Mouse (Mus musculus): ENCODE results near the gene Btbd19. TPM values are rescaled to one million over a fixed set of nuclear protein-coding genes. Genes with fewer than 3 reads are reported as not detected.

Btbd19 gene
- total and polyA plus RNA-seq, 3 experiments = 12.8 to 34.6 (median 20.0) TPM

DNA sequence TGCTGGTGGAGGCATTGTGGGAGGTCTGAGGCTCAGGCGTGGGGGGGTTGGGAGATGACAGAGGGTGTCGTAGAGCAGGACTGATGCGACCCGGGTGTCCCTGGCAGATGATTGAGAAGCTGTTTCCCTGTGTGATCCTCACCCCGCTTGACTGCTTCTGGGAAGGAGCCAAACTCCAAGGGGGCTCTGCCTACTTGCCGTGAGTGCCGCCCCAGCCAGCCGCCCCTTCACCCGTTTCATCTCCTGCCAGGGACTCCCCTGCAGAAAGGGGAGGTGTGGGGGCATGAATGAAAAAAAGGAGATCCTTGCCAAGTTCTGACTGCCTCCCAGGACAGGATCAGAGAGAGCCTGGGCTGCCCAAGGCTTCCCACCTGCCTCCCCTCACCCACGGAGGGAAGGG, 20.4 kb downstream of the Btbd19 start:
- H3K27me3 ChIP-seq (ENCODE audit: insufficient read depth, low read length) = peaks cover 76% of the 10 kb centered on the region
- H3K36me3 ChIP-seq (replicated peaks) = no peaks in the 10 kb centered on the region
- peaks cover 11% of the 10 kb centered on the region for H3K4me1 ChIP-seq (ENCODE audit: insufficient read depth, low read depth, low read length)
- no peaks in the 10 kb centered on the region for H3K9me3 ChIP-seq (replicated peaks)
- no peak for DNase-seq (ENCODE audit: low spot score)
- TF ChIP-seq GATA1 (IDR thresholded peaks at IDR 0.05; ENCODE audit: borderline replicate concordance, low read length) (no peak), CTCF (IDR thresholded peaks at IDR 0.05; ENCODE audit: low read depth, low read length) (no peak), TAL1 (conservative IDR thresholded peaks at IDR 0.05; ENCODE audit: low read depth, low read length) (no peak), GATA2 (IDR thresholded peaks at IDR 0.05; ENCODE audit: borderline replicate concordance, low read depth, low read length) (no peak), POLR2AphosphoS5 (IDR thresholded peaks at IDR 0.05; ENCODE audit: insufficient replicate concordance, low read depth, low read length) (no peak)
- ATAC-seq (ENCODE audit: extremely low read depth, insufficient number of reproducible peaks, low FRiP score, poor library complexity, severe bottlenecking) = no peak
- H3K4me3 ChIP-seq (ENCODE audit: low read depth, low read length) = no peak overlapping the region

DNA sequence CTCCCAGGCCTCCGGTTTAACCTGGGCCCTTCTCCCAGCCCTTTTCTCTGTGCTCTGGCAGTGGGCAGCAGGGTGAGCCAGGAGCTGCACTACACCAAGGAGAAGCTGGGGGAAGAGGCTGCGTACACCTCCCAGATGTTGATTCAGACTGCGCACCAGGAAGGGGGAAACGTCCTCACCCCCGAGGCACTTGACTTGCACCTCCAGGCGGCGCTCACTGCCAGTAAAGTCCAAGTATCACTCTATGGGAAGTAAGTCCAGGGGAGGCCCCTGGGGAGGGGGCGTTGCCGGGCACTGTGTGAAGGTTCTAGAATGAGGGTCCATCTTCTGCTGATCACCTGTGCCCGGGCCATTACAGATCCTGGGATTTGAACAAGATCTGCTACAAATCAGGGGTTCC, 20.9 kb downstream of the Btbd19 start:
- Histone ChIP-seq H3K9me3 (replicated peaks) (no peaks in the 10 kb centered on the region), H3K36me3 (replicated peaks) (no peaks in the 10 kb centered on the region), H3K4me3 (ENCODE audit: low read depth, low read length) (no peak overlapping the region), H3K4me1 (ENCODE audit: insufficient read depth, low read depth, low read length) (peaks cover 11% of the 10 kb centered on the region), H3K27me3 (ENCODE audit: insufficient read depth, low read length) (peaks cover 75% of the 10 kb centered on the region)
- no peak for ATAC-seq (ENCODE audit: extremely low read depth, insufficient number of reproducible peaks, low FRiP score, poor library complexity, severe bottlenecking)
- no peak for DNase-seq (ENCODE audit: low spot score)
- TF ChIP-seq GATA2 (IDR thresholded peaks at IDR 0.05; ENCODE audit: borderline replicate concordance, low read depth, low read length) (no peak), CTCF (IDR thresholded peaks at IDR 0.05; ENCODE audit: low read depth, low read length) (no peak), POLR2AphosphoS5 (IDR thresholded peaks at IDR 0.05; ENCODE audit: insufficient replicate concordance, low read depth, low read length) (no peak), TAL1 (conservative IDR thresholded peaks at IDR 0.05; ENCODE audit: low read depth, low read length) (no peak), GATA1 (IDR thresholded peaks at IDR 0.05; ENCODE audit: borderline replicate concordance, low read length) (no peak)

DNA sequence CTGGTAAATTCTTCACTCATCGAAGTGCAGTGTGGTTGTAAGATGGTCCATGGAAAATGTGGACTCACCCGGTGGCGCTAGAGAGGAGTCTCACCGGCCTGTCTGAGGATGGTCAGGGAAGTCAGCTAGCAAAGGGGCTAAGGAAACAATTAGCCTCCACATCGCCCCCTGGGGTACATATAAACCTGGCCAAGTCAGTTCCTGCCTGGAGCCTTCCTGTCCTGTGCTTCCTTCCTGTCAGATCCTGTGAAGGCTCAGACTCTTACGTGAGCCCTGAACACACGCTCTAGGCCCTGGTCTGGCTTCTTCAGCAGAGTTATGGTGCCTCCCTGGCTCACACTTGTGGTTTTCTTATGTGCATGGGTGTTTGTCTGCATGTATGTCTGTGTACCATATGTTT, 24.3 kb downstream of the Btbd19 start:
- DNase-seq (ENCODE audit: low spot score) (no peak), ATAC-seq (ENCODE audit: extremely low read depth, insufficient number of reproducible peaks, low FRiP score, poor library complexity, severe bottlenecking) (no peak)
- Histone ChIP-seq H3K27me3 (ENCODE audit: insufficient read depth, low read length) (peaks cover 71% of the 10 kb centered on the region), H3K4me3 (ENCODE audit: low read depth, low read length) (no peak overlapping the region), H3K9me3 (replicated peaks) (no peaks in the 10 kb centered on the region), H3K4me1 (ENCODE audit: insufficient read depth, low read depth, low read length) (peaks cover 9% of the 10 kb centered on the region), H3K36me3 (replicated peaks) (no peaks in the 10 kb centered on the region)
- TF ChIP-seq GATA1 (IDR thresholded peaks at IDR 0.05; ENCODE audit: borderline replicate concordance, low read length) (no peak), TAL1 (conservative IDR thresholded peaks at IDR 0.05; ENCODE audit: low read depth, low read length) (no peak), POLR2AphosphoS5 (IDR thresholded peaks at IDR 0.05; ENCODE audit: insufficient replicate concordance, low read depth, low read length) (no peak), CTCF (IDR thresholded peaks at IDR 0.05; ENCODE audit: low read depth, low read length) (no peak), GATA2 (IDR thresholded peaks at IDR 0.05; ENCODE audit: borderline replicate concordance, low read depth, low read length) (no peak)

DNA sequence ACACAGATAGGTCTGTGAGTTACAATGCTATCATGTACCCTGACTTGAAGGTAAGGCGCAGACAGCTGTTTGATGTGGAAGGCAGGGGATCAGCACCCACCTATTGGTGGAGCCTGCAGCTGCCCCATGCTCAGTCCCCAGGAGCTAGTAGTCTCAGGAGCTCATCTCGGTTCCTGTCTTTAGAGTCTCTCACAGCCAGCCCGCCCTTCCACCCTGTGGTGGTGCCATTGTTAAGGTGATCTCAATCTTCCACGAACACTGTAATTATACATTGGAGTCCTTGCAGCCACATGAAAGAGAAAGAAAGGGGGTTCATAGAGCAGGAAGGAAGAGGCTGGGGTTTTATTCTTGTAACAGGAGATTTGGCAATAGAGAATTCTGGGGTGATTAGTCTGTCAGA, 25.5 kb downstream of the Btbd19 start:
- H3K27me3 ChIP-seq (ENCODE audit: insufficient read depth, low read length) = peaks cover 72% of the 10 kb centered on the region
- no peaks in the 10 kb centered on the region for H3K36me3 ChIP-seq (replicated peaks)
- no peak for ATAC-seq (ENCODE audit: extremely low read depth, insufficient number of reproducible peaks, low FRiP score, poor library complexity, severe bottlenecking)
- H3K4me1 ChIP-seq (ENCODE audit: insufficient read depth, low read depth, low read length) = peaks cover 14% of the 10 kb centered on the region
- no peak overlapping the region for H3K4me3 ChIP-seq (ENCODE audit: low read depth, low read length)
- no peaks in the 10 kb centered on the region for H3K9me3 ChIP-seq (replicated peaks)
- TF ChIP-seq POLR2AphosphoS5 (IDR thresholded peaks at IDR 0.05; ENCODE audit: insufficient replicate concordance, low read depth, low read length) (no peak), CTCF (IDR thresholded peaks at IDR 0.05; ENCODE audit: low read depth, low read length) (no peak), GATA2 (IDR thresholded peaks at IDR 0.05; ENCODE audit: borderline replicate concordance, low read depth, low read length) (no peak), TAL1 (conservative IDR thresholded peaks at IDR 0.05; ENCODE audit: low read depth, low read length) (no peak), GATA1 (IDR thresholded peaks at IDR 0.05; ENCODE audit: borderline replicate concordance, low read length) (no peak)
- no peak for DNase-seq (ENCODE audit: low spot score)

GRCm38 (mm10) chr4:117098764-117099036, 26.8 kb downstream of the Btbd19 start:
- H3K36me3 ChIP-seq (replicated peaks) = no peaks in the 10 kb centered on the region
- no peak for ATAC-seq (ENCODE audit: extremely low read depth, insufficient number of reproducible peaks, low FRiP score, poor library complexity, severe bottlenecking)

DNA sequence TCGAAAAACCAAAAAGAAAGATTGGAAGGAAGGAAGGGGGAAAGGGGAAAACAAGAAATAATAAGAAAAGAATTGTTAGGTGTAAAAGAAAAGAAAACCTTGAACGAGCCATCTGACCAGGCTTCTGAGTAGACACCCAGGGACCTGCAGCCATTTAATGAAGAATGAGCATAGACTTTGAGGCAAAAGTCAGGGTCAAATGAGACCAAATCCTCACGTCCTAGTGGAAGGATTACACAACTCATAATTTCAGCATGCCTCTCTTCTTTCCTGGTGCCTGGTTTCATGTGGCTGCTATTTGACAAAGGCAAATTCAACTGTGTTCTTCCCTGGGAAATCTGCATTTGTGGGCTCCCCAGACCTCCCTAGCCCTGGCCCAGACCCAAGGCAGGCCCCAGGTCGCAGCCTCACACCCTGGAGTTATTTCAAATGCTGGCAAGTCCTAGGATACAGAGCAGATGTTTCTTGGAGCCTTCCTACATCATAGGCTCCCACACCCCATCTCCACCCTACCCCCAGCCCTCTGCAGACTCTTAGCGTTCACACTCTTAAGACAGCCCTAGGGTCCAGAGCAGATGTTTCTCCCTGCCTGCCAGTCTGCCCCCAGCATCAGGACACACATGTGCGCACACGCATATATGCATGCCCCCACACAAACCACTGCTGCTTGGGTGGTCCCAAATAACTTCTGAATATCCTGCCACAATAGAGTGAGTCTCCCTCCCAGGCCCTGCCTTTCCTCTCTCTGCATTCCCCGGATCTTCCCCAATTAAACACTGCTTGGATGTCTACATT, 27.4 kb downstream of the Btbd19 start:
- ATAC-seq (ENCODE audit: extremely low read depth, insufficient number of reproducible peaks, low FRiP score, poor library complexity, severe bottlenecking) (no peak), DNase-seq (ENCODE audit: low spot score) (no peak)
- H3K4me3 ChIP-seq (ENCODE audit: low read depth, low read length) = no peak overlapping the region
- H3K36me3 ChIP-seq (replicated peaks) = no peaks in the 10 kb centered on the region
- no peak for TF ChIP-seq POLR2AphosphoS5 (IDR thresholded peaks at IDR 0.05; ENCODE audit: insufficient replicate concordance, low read depth, low read length)
- TF ChIP-seq TAL1 (conservative IDR thresholded peaks at IDR 0.05; ENCODE audit: low read depth, low read length) = no peak
- TF ChIP-seq GATA1 (IDR thresholded peaks at IDR 0.05; ENCODE audit: borderline replicate concordance, low read length) = no peak
- no peak for TF ChIP-seq CTCF (IDR thresholded peaks at IDR 0.05; ENCODE audit: low read depth, low read length)
- TF ChIP-seq GATA2 (IDR thresholded peaks at IDR 0.05; ENCODE audit: borderline replicate concordance, low read depth, low read length) = no peak
- peaks cover 14% of the 10 kb centered on the region for H3K4me1 ChIP-seq (ENCODE audit: insufficient read depth, low read depth, low read length)
- no peaks in the 10 kb centered on the region for H3K9me3 ChIP-seq (replicated peaks)
- H3K27me3 ChIP-seq (ENCODE audit: insufficient read depth, low read length) = peaks cover 58% of the 10 kb centered on the region

More at GRCm38 (mm10) chr4:117098764-117099036, 26.8 kb downstream of the Btbd19 start:
- Histone ChIP-seq H3K4me1 (ENCODE audit: insufficient read depth, low read depth, low read length) (peaks cover 14% of the 10 kb centered on the region), H3K4me3 (ENCODE audit: low read depth, low read length) (no peak overlapping the region), H3K27me3 (ENCODE audit: insufficient read depth, low read length) (peaks cover 63% of the 10 kb centered on the region), H3K9me3 (replicated peaks) (no peaks in the 10 kb centered on the region)
- TF ChIP-seq GATA2 (IDR thresholded peaks at IDR 0.05; ENCODE audit: borderline replicate concordance, low read depth, low read length) (no peak), CTCF (IDR thresholded peaks at IDR 0.05; ENCODE audit: low read depth, low read length) (no peak), POLR2AphosphoS5 (IDR thresholded peaks at IDR 0.05; ENCODE audit: insufficient replicate concordance, low read depth, low read length) (no peak), GATA1 (IDR thresholded peaks at IDR 0.05; ENCODE audit: borderline replicate concordance, low read length) (no peak), TAL1 (conservative IDR thresholded peaks at IDR 0.05; ENCODE audit: low read depth, low read length) (no peak)
- DNase-seq (ENCODE audit: low spot score) = no peak

Data from G1E (cell line).